Mouse (Mus musculus) NIH3T3 (cell line): ENCODE data around the gene Psmd2.
"Not testable (repeated sequence)": the region's sequence is repeated elsewhere in the genome, so short reads cannot be mapped to it uniquely, and the experiment has no call there.

ENCODE experiments used
- DNase-seq: peaks from one replicate; pipeline ENCODE4 v3.0.0-alpha.2; 2012; ENCODE audit warnings: low read depth

The Psmd2 gene

DNA sequence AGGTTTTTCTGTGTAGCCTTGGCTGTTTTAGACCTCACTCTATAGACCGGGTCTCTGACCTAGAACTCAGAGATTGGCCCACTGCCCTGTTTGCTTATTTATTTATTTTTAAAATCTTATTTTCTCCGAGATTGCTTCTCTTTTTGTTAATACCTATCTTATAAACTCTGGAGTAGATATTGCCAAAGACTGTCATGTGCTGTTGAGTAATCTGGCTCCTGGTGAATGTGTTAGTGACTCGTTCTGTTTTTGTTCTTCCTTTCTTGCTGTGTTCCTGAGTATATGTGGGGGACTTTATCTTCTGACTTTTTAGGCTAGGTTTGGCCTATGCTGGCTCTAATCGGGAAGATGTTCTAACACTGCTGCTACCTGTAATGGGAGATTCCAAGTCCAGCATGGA lies 6.2 kb downstream of the Psmd2 start:
- DNase-seq = peak; percentile 74

DNA sequence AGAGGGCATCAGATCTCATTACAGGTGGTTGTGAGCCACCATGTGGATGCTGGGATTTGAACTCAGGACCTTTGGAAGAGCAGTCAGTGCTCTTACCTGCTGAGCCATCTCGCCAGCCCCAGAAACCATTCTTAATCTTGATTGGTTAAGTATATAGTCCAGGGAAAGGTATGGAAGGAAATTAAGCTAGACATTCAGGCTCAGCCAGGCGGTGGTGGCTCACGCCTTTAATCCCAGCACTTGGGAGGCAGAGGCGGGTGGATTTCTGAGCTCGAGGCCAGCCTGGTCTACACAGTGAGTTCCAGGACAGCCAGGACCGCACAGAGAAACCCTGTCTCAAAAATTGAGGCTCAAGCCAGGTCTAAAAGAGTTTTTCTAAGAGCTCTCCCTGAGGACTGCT lies 16.6 kb downstream of the Psmd2 start, which contains the start of gene Eif4g1:
Gene Eif4g1 (plus strand): TSS at position 301 of the 400 bp plus-strand sequence.
- DNase-seq = not testable (repeated sequence)

DNA sequence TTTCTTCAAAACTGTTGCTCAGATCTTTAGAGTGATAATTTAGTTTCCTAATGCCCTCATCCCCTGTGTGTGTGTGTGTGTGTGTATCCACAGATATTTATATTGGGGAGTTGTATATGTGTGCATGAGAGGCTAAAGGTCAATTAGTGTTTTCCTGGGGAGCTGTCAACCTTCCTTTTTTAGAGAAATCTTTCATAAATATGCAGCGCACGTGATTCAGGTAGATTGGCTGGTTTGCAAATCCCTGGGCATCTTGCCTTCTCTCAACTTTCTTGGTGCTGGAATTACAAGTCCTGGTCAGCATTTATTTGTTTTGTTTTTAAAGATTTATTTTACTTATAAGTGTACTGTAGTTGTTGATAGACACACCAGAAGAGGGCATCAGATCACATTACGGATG lies 18.8 kb downstream of the Psmd2 start:
- no peak for DNase-seq

DNA sequence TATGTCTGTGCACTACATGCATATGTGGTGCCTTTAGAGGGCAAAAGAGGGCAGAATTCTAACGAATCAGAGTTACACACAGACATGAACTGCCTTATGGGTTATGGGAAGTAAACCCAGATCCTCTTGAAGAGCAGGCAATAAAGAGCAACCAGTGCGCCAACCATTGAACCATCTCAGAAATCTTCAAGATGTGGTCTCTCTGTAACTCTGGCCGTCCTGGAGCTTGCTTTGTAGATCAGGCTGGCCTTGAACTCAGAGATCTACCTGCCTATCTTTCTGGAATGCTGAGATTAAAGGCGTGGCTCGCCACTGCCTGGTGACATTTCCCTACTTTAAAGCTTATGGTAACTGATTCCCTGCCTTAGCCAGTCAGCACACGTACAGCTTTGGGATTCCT lies 20.4 kb downstream of the Psmd2 start:
- DNase-seq = no peak

DNA sequence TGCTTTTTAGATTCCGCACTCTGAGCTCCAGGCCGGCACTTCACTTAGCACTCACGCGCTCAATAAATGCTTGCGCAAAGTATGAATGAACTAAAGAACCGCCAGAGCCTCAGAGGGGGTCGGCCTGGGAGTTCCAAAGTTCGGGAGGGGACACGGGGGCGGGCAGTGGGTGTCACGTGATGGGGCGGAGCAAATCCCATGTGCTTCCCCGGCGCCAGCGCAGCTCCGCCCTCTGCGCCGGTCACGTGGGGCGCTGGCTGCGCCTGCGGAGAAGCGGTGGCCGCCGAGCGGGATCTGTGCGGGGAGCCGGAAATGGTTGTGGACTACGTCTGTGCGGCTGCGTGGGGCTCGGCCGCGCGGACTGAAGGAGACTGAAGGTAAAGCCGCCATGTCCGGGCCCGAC lies 21.0 kb downstream of the Psmd2 start:
- peak; percentile 99 for DNase-seq

DNA sequence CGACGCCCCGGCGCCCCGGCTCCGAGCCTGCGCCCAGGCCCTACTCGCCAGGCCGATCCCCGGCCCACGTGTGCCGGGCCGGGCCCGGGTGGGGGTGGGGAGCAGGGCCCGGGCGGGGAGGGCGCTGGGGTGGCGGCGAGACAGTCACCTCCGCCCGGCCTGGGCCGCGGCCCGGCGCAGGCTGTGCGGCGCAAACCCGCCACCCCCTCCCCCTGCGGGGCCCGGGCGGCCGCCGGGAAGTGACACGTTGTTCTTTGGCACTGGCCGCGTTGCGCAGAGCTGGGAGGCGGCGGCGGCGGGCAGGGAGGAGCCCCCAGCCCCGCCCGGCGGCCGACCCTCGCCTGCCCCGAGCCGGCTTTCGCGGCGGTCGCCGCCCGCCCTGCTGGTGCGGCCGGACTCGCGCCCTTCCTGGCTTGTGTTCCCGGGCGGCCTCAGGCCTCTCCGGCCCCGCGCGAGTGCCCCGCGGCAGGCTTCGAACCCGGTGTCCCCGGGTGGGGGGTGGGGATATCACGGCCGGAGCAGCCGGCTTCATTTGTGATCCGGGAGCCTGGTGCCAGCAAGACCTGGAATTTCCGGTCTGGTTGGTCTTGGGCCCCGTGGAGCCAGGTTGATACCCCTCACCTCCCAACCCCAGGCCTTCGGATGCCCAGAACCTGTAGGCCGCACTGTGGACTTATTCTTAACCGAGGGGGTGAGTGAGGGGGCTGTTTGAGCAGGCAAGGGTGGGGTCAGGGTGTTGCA lies 21.7 kb downstream of the Psmd2 start:
- DNase-seq = no peak

DNA sequence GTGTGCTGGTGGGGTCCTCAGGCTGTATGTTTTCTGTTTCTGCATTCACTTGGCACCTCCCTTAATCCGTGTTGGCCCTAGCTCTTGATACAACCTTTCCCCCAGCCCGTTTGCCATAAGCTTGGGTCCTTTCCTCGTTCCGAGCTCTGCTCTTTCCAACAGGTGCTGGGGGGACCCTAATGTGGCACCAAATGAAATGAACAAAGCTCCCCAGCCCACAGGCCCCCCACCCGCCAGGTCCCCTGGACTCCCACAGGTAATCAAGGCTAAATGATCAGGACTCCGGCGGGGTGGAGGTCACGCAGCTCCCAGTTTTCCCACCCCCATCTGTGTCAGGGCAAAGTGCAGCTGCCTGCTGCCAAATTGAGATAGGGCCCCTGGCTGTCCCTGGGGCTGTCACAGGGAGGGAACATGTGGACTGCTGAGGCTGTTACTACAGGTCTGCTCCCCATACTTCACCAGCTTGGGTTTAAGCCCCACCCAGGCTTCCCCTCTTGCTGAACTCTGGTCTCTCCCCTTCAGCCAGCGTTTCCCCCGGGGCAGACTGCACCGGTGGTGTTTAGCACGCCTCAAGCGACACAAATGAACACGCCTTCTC lies 22.4 kb downstream of the Psmd2 start:
- peak; percentile 38 for DNase-seq

DNA sequence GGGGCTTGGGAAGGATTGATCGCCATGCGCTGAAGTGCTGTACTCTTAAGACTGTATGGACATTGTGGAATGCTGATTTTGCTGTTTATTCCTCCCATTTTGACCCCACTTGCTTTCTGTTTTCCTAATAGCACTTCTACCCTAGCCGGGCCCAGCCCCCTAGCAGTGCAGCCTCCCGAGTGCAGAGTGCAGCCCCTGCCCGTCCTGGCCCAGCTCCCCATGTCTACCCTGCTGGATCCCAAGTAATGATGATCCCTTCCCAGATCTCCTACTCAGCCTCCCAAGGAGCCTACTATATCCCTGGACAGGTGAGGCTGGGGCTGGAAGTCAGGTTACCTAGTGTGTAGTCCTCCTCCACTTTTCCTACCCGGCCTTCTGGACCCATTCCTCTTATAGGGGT lies 23.8 kb downstream of the Psmd2 start:
- no peak for DNase-seq

DNA sequence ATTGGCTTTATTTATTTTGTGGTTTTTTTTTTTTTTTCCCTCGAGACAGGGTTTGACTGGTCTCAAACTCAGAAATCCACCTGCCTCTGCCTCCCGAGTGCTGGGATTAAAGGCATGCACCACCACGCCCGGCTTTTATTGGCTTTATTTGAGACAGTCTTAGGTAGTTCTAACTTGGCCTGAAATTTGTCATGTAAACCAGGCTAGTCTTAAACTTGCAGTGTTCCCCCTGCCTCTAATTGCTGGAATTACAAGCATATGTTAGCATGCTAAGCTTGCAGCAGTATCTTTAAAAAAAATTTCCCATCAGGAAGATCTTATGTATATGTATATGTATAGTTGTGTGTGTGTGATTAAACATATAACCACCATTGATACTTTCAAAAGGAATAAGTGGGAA lies 25.2 kb downstream of the Psmd2 start:
- DNase-seq = peak; percentile 63

DNA sequence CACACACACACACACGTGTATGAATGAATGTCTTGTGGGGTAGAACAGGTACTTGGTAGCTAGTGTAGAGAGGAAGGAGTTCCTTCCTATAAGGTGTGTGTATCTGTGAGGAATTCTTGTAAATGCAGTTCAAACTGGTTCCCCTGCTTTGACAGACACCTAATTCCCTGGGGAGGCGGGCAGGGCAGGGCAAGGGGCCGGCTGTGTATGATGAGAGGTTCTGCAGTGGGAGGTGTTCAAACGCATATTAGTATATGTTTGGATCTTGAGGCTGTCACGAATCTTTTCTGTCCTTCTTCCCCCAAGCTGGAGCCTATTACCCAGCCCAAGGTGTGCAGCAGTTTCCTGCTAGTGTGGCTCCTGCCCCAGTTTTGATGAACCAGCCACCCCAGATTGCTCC lies 25.9 kb downstream of the Psmd2 start:
- DNase-seq = no peak

DNA sequence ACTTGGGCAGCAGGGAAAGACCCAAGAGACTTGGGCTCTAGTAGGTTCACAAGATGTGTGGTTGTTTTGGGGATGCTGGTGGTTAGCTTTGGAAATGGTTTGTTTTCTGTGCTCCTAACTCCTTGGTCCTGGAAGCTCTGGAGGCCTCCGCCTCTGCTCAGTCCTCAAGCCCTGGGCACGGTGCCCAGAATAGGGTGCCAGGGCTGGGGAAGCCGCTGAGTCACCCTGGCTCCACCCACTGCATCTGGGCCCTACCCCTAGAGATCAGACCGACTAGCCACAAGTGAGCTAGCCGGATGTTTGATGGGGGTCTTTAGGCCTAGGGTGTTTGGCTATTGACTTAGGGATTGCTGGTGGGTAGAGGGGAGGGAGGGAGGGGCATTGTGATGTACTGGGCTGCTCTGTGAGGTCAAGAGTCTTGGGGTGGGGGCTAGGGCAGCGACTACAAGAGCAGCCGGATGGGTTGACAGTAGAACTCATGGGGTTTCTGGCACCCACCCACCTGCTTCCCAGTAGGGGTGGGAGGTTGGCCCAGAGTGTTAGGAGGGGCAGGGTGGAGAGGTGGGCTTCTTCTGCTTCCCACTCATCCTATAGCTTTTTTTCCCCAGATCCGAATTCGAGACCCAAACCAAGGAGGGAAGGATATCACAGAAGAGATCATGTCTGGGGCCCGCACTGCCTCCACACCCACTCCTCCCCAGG lies 26.7 kb downstream of the Psmd2 start:
- DNase-seq = peak; percentile 97

DNA sequence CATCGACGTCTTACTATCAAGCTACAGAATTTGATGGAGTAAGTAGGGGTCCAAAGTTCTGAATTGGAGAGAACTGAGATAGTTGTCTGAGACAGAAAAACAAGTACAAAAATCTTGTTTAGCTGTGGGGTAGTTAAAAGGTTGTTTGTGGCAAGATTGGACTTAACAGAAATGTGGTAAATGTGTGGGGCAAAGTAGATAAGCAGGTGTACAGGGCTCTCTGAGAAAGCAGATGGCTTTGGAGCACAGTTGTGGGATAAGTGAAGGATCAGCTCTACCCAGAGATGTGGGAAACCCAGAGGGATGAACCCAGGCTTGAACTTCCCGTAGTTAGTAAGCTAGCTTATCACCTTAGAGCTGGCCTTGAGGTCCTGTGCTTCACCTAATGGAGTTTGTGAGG lies 39.3 kb downstream of the Psmd2 start:
- no peak for DNase-seq

DNA sequence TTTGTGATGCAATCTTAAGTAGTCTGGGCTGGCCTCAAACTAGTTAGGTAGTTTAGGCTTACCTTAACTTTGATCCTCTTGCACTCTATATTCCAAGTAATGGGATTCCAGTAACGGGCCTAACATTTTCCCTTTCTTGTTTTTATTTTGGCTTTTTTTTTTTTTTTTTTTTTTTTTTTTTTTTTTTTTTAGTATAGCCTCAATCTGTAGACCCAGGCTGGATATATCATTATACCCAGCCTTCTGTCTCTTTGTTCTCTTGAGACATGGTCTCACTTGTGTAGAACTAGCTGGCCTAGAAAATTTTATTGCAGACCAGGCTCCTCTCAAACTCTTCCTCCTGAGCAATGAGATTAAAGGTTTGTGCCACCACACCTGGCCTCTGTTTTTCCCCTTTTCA lies 40.2 kb downstream of the Psmd2 start:
- no peak for DNase-seq

DNA sequence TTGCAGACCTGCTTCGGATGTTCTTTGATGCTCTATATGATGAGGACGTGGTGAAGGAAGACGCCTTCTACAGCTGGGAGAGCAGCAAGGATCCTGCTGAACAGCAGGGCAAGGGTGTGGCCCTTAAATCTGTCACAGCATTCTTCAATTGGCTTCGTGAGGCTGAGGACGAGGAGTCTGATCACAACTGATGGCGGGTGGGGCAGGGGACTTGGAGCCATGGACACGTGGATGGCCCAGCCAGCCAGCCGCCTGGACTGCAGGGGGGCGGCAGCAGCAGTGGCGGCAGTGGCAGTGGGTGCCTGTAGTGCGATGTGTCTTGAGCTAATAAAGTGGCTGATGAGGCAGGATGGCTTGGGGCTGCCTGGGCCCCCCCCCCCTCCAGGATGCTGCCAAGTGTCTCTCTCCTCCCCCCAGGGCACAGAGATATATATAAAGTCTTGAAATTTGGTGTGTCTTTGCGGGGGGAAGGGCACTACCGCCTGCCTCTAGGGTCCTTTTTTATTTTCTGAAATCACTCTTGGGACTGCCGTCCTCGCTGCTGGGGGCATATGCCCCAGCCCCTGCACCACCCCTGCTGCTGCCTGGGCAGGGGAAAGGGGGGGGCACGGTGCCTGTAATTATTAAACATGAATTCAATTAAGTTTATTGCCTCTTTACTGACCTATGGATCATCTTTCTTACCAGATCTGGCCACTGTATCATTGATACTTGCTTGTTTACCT lies 41.0 kb downstream of the Psmd2 start:
- no peak for DNase-seq

DNA sequence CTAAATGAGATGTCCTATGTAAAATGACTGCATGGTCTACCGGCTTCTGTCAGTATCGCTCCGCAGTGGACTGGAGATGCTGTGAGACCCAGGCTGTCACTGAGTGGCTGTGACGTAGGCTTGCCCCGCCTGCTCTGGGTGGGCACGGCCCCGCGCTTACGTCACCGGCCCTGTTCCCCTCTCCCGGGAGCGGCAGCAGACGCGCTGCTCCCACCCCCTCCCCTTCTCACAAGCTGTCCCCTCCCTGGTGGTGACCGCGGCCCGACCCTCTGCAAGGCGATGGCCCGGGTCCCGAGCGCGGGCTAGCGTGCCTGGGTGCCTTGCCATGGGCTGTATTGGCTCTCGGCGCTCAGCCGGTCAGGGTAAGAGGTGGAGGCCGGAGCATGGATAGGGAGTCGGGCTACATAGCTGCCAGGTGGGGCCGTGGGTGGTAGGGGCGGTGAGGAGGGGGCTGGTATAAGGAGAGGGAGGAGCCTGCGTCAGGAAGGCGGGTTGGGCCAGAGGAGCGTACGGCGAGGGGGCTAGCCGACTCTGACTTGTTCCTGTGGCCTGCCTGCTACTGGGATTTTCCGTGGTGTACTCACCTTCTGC lies 41.8 kb downstream of the Psmd2 start, which contains the start of gene Fam131a:
Gene Fam131a (plus strand): TSS at position 131 of the 591 bp plus-strand sequence.
- peak; percentile 54 for DNase-seq

DNA sequence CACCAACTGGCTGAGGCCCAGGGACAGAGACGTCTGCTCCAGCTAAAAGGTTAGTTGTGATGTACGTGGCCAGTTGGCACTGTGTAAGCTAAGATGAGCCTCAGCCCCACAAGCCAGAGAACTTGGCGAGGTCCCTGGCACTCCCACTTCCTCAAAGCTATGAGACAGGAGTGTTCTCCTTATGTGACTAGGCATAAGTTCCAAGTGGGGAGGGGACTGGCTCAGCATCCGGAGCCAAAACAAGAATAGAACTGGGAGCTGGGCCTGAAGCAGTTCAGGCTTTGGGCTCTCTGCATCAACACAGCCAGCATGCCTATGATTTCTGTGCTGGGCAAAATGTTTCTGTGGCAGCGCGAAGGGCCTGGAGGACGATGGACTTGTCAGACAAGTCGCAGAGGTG lies 43.3 kb downstream of the Psmd2 start:
- DNase-seq = peak; percentile 55

DNA sequence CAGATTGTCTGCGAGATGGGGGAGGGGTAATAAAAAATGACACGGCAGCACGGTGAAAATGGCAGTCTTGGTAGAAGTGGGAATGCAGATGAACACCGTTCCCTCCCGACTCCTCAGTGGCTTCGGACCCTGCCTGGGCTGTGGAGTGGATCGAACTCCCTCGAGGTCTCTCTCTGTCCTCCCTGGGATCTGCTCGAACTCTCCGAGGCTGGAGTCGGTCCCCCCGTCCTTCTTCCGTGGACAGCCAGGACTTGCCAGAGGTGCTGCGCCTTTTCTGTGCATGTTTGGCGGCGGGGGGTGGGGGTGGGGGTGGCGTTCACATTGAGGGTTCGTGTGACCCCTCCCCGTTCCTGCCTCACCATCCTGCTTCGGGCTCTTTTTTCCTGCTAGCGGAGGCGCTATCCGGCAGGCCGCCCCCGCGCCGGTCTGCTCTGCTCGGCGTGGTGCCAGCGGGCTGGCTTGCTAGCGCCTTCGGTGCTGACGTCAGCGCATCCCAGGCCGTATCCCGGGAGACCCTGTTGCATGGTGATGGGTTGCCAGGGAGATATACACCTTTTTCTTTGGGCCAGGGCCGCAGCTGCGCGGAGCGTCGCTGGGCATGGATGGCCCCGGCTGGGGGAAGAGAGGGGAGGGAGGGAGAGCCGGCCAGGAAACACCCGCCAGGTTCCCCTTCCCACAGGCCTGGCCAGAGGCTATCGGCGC lies 44.3 kb downstream of the Psmd2 start:
- peak; percentile 80 for DNase-seq

DNA sequence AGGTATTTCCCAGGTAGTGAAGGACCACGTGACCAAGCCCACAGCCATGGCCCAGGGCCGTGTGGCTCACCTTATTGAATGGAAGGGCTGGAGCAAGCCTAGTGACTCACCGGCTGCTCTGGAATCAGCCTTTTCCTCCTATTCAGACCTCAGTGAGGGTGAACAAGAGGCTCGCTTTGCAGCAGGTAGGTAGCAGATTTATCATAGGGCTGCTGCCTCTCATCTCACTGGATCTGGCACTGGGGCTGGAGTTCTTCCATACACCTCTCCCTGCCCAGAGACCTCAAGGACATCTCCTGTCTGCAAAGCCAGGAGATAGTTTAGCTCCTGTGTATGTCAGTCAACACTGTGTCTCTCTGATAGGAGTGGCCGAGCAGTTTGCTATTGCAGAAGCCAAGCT lies 47.8 kb downstream of the Psmd2 start:
- no peak for DNase-seq

DNA sequence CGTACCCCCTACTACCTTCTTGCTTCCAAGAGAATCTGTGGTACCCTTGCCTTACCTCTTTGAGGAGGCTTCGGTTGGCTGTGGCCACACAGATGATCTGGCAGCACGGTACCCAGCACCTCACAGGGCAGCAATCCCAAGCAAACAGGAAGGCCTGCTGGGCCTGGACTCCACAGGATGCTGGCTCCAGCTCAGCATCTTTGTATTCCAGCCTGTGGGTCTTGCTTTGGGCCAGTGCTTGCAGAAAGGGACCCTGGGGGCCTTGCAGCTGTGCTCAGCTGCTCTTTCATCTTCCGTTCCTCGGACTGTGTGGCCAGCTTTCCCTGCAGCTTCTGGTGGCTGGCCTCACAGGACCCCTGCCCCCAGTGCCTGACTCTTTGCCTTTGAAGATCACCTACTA lies 48.6 kb downstream of the Psmd2 start:
- no peak for DNase-seq

DNA sequence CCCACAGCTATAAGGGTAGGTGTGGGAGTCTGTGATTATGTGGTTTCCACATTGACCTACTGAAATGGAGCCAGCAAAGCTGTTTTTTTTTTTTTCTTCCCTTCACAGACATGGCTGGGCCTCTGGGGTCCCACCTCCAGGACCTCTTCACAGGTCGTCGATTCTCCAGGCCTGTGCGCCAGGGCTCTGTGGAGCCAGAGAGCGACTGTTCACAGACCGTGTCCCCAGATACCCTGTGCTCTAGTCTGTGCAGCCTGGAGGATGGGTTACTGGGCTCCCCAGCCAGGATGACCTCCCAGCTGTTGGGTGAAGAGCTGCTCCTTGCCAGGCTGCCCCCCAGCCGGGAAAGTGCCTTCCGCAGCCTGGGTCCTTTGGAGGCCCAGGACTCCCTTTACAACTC lies 49.9 kb downstream of the Psmd2 start:
- DNase-seq = no peak

DNA sequence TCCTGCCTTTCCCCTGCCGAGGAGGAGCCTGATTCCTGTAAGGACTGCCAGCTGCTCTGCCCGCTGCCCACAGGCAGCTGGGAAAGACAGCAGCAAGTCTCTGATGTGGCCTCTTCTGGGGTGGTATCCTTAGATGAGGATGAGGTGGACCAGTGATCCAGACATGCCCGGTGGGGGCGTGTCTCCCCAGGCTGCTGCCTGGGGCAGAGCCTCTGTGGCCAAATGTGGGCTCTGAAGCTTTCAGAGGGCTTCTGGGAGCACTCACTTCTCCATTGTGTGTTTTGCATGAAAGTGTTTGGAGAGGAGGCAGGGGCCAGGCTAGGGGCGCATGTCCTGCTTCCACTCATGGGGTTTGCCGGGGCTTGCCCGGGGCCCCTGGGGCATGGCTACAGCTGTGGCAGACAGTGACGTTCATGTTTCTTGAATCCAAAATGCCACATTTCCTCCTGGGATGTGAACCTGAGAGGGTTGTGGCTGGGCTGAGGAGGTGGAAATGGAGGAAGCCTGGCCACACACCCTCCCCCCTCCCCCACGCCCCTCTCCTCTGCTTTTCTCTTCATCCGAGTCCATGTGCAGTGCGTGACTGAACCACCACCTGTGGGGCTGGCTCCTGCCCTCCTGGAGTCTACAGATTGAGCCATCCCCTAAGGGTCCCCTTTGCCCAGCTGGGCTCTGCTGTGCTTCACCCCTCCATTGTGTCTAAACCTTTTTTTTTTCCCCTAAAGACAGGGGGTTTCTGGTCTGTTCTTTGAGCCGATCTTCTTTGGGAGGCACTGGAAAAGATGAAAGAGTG lies 50.5 kb downstream of the Psmd2 start:
- DNase-seq = no peak
